Mouse (Mus musculus) embryonic fibroblast, embryonic 13.5 days (primary cell): ENCODE results near the gene Calcrl. TPM values are rescaled to one million over a fixed set of nuclear protein-coding genes. Genes with fewer than 3 reads are reported as not detected.

Experiments used
- H3K27ac ChIP-seq: 2 replicates; pipeline ENCODE4 v1.5.1; 2012; ENCODE audit warnings: low read length, control low read depth, inconsistent platforms; ENCODE audit not compliant: insufficient read depth
- H3K4me1 ChIP-seq: 2 replicates; pipeline ENCODE4 v1.6.1; 2011; ENCODE audit warnings: low read length; ENCODE audit not compliant: control insufficient read depth, insufficient read depth
- H3K4me3 ChIP-seq: 2 replicates; pipeline ENCODE4 v1.5.1; 2011; ENCODE audit warnings: mild to moderate bottlenecking, control low read depth, low read length; ENCODE audit not compliant: insufficient read depth
- CTCF ChIP-seq: IDR thresholded peaks from 2 replicates; pipeline ENCODE4 v1.5.1; 2011; ENCODE audit warnings: mild to moderate bottlenecking, control low read depth, low read length, moderate library complexity, borderline replicate concordance; ENCODE audit not compliant: insufficient read depth
- POLR2A ChIP-seq: IDR thresholded peaks from 2 replicates; pipeline ENCODE4 v1.6.1; 2011; ENCODE audit warnings: low read depth, mild to moderate bottlenecking, control low read depth, low read length, moderate library complexity
- polyA plus RNA-seq: library from polyadenylated mRNA; stranded (reverse); fragments of >200 nt; gene quantifications from 2 replicates; pipeline ENCODE4 v1.2.4, GENCODE M21; 2011; ENCODE audit warnings: low read depth; ENCODE audit not compliant: missing spikeins, insufficient read length

Gene Calcrl
- 9.2 and 10.3 TPM in 2 replicates for polyA plus RNA-seq

- TF ChIP-seq POLR2A (peak; percentile 83), CTCF (no peak)
- Histone ChIP-seq H3K4me3 (peak within 1 kb of the TSS; percentile 32), H3K4me1 (no peaks in the 10 kb centered on the region; the same call in 1 of the 2 replicates), H3K27ac (peak within 1 kb of the TSS; percentile 83)
Observed at GRCm38 (mm10) chr2:84425138-84425537, at the start of gene Calcrl. Calcrl (minus strand) TSS chr2:84425411.

GRCm38 (mm10) chr2:84474651-84475050 is 49.4 kb upstream of the Calcrl start:
- Histone ChIP-seq H3K4me1 (no peaks in the 10 kb centered on the region), H3K4me3 (no peak overlapping the region), H3K27ac (peak overlapping the region; percentile 28; the same call in 1 of the 2 replicates)
- TF ChIP-seq POLR2A, result no peak
- no peak for TF ChIP-seq CTCF

GRCm38 (mm10) chr2:84473941-84474530 is 48.8 kb upstream of the Calcrl start:
- Histone ChIP-seq H3K27ac (peak overlapping the region; percentile 28; the same call in 1 of the 2 replicates), H3K4me3 (no peak overlapping the region), H3K4me1 (no peaks in the 10 kb centered on the region)
- no peak for TF ChIP-seq CTCF
- TF ChIP-seq POLR2A, result no peak

- TF ChIP-seq CTCF, result no peak
- no peak for TF ChIP-seq POLR2A
- Histone ChIP-seq H3K4me3 (no peak overlapping the region), H3K4me1 (peaks cover 2% of the 10 kb centered on the region; the same call in 1 of the 2 replicates)
Observed at GRCm38 (mm10) chr2:84467391-84467790, 42.2 kb upstream of the Calcrl start.

GRCm38 (mm10) chr2:84464956-84465355 is 39.7 kb upstream of the Calcrl start:
- TF ChIP-seq CTCF (no peak), POLR2A (no peak)
- Histone ChIP-seq H3K27ac (peak overlapping the region; percentile 72), H3K4me3 (no peak overlapping the region), H3K4me1 (peaks cover 2% of the 10 kb centered on the region; the same call in 1 of the 2 replicates)

More at GRCm38 (mm10) chr2:84467391-84467790, 42.2 kb upstream of the Calcrl start:
- no peak overlapping the region for H3K27ac ChIP-seq

- no peak for TF ChIP-seq CTCF
- TF ChIP-seq POLR2A, result no peak
- H3K4me1 ChIP-seq, result peaks cover 2% of the 10 kb centered on the region; the same call in 1 of the 2 replicates
- no peak overlapping the region for H3K4me3 ChIP-seq
- H3K27ac ChIP-seq, result no peak overlapping the region
Observed at GRCm38 (mm10) chr2:84462411-84462810, 37.2 kb upstream of the Calcrl start.

- Histone ChIP-seq H3K27ac (no peak overlapping the region), H3K4me1 (no peaks in the 10 kb centered on the region), H3K4me3 (no peak overlapping the region)
- TF ChIP-seq POLR2A (no peak), CTCF (no peak)
Observed at GRCm38 (mm10) chr2:84459651-84460177, 34.5 kb upstream of the Calcrl start.

GRCm38 (mm10) chr2:84457221-84457620 is 32.0 kb upstream of the Calcrl start:
- Histone ChIP-seq H3K4me3 (no peak overlapping the region), H3K27ac (no peak overlapping the region), H3K4me1 (no peaks in the 10 kb centered on the region)
- no peak for TF ChIP-seq CTCF
- no peak for TF ChIP-seq POLR2A

GRCm38 (mm10) chr2:84455236-84455799 is 30.1 kb upstream of the Calcrl start:
- H3K27ac ChIP-seq, result no peak overlapping the region
- TF ChIP-seq CTCF (no peak), POLR2A (peak; percentile 20; the same call in 1 of the 2 replicates)
- H3K4me1 ChIP-seq, result no peaks in the 10 kb centered on the region
- no peak overlapping the region for H3K4me3 ChIP-seq

- Histone ChIP-seq H3K4me3 (no peak overlapping the region), H3K4me1 (no peaks in the 10 kb centered on the region), H3K27ac (no peak overlapping the region)
- TF ChIP-seq POLR2A (no peak; the same call in 1 of the 2 replicates), CTCF (no peak)
Observed at GRCm38 (mm10) chr2:84454551-84455235, 29.5 kb upstream of the Calcrl start.
